Mouse (Mus musculus) Patski (cell line): ENCODE results near the gene Cbfa2t3. TPM values are rescaled to one million over a fixed set of nuclear protein-coding genes. Genes with fewer than 3 reads are reported as not detected.

Source experiments
- ATAC-seq: fragments of 100-300 bp; one replicate; pipeline ENCODE4 v1.8.0; 2021
- CTCF ChIA-PET: fragments of 350-600 bp; sonication (Branson Sonifier 250); formaldehyde crosslinking; loops from one replicate; lab custom pipeline; 2022; ENCODE audit warnings: inconsistent platforms; lab: Charles Lee
- POLR2A ChIA-PET: fragments of 350-600 bp; sonication (Branson Sonifier 250); formaldehyde crosslinking; loops from one replicate; lab custom pipeline; 2022; ENCODE audit warnings: antibody characterized with exemption, inconsistent platforms; lab: Charles Lee
- DNase-seq: peaks from one replicate; pipeline ENCODE4 v3.0.0-alpha.2; 2011; ENCODE audit warnings: low read depth, low spot score
- H3K27me3 ChIP-seq: fragments of 371-371 bp; one replicate; pipeline ENCODE4 v1.5.1; 2021
- CTCF ChIP-seq: fragments of 100-300 bp; IDR thresholded peaks from one replicate; pipeline ENCODE4 v1.5.1; 2021
- in situ Hi-C: fragments of 300-500 bp; cut with MboI; formaldehyde crosslinking; loops from 3 replicates; pipeline ENCODE4 v1.11.1; 2018; ENCODE audit warnings: low pct_unique_long_range_greater_than_20kb, mixed read lengths
- polyA plus RNA-seq: library from polyadenylated mRNA; unstranded; gene quantifications from one replicate; pipeline ENCODE4 v1.2.3, GENCODE M21; 2021

The Cbfa2t3 gene
- polyA plus RNA-seq, 1 experiment from 2014 or later, result 0.26 TPM

- ATAC-seq (no peak), DNase-seq (no peak)
- ChIA-PET CTCF (no interaction called here), POLR2A (interaction anchor here (0.7 kb wide), 1 partner anchor 57 kb away, joined by 3 read pairs; no protein-coding TSS in a partner anchor)
- TF ChIP-seq CTCF, result no peak
- in situ Hi-C loops, result no loop called here
- H3K27me3 ChIP-seq, result peaks cover 70% of the 10 kb centered on the region
Measured at GRCm38 (mm10) chr8:122702957-122703356, 4.0 kb upstream of the Cbfa2t3 start.

DNA sequence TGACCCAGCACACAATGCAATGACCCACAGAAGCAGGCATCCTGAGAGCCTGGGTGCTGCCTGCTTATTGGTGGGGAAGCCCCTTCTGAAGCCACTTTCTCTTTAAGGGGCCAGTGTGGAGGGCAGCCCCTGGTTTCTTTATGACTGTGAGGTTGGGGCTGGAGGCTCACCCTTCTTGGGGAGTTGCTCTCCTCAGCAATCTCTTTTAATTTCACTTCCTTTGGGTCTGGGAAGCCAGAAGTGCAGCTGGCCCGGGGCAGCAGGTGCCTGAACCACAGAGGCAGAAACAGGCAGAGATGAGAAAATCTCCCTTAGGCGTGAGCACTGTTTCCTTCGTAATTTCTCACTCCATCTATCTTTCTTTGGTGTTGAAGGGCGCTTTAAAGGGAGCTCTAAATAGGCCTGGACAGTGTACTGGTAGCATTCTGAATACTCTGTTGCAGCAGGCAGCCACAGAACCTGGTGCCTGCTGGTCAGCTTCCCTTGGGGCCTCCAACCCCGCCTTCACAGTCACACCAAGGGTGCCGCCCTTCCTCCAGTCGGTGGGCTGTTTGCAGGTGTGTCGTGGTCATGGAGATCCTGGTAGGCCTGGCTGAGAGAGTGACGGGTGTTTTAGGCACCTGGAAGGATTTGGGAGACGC lies 3.5 kb upstream of the Cbfa2t3 start:
- TF ChIP-seq CTCF, result no peak
- H3K27me3 ChIP-seq, result peaks cover 71% of the 10 kb centered on the region
- POLR2A ChIA-PET, result interaction anchor here (0.7 kb wide), 1 partner anchor 57 kb away, joined by 3 read pairs; no protein-coding TSS in a partner anchor
- in situ Hi-C loops, result no loop called here
- no peak for ATAC-seq
- CTCF ChIA-PET, result no interaction called here
- no peak for DNase-seq

- CTCF ChIA-PET, result no interaction called here
- no peak for DNase-seq
- no peak for TF ChIP-seq CTCF
- in situ Hi-C loops, result no loop called here
- ATAC-seq, result no peak
- POLR2A ChIA-PET, result no interaction called here
- peaks cover 65% of the 10 kb centered on the region for H3K27me3 ChIP-seq
Measured at GRCm38 (mm10) chr8:122701441-122702185, 2.7 kb upstream of the Cbfa2t3 start.

GRCm38 (mm10) chr8:122700628-122701027 lies 1.7 kb upstream of the Cbfa2t3 start:
- no peak for ATAC-seq
- DNase-seq, result no peak
- in situ Hi-C loops, result no loop called here
- POLR2A ChIA-PET, result no interaction called here
- no peak for TF ChIP-seq CTCF
- CTCF ChIA-PET, result no interaction called here
- H3K27me3 ChIP-seq, result peaks cover 59% of the 10 kb centered on the region

- no peak for ATAC-seq
- DNase-seq, result no peak
Measured at GRCm38 (mm10) chr8:122698254-122698768, 598 bp downstream of the Cbfa2t3 start.

DNA sequence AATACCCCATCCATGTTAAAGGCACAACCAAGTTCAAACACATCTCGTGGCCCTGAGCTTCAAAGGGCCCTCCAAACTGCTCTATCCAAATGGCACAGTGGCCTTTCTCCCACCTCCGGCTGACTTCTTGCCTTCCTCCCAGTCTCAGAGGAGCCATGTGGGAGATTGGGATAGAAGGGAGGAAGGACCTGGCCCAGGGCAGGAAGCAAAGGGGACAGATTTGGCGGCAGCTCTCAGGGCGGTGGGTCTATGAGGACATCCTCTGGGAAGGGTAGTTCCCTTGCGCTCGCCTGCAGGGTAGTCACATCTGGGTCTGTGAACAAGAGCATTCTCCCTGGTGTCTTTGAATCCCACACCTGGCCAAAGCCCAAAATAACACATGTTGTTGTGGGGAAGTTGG lies 1.3 kb downstream of the Cbfa2t3 start:
- in situ Hi-C loops, result no loop called here
- ChIA-PET POLR2A (no interaction called here), CTCF (no interaction called here)
- DNase-seq, result no peak
- TF ChIP-seq CTCF, result no peak
- peaks cover 59% of the 10 kb centered on the region for H3K27me3 ChIP-seq
- ATAC-seq, result no peak

More at GRCm38 (mm10) chr8:122698254-122698768, 598 bp downstream of the Cbfa2t3 start:
- peaks cover 59% of the 10 kb centered on the region for H3K27me3 ChIP-seq
- no peak for TF ChIP-seq CTCF
- in situ Hi-C loops, result no loop called here
- CTCF ChIA-PET, result no interaction called here
- POLR2A ChIA-PET, result interaction anchor here (0.7 kb wide), 1 partner anchor 476 kb away, joined by 3 read pairs; no protein-coding TSS in a partner anchor

- in situ Hi-C loops, result no loop called here
- ATAC-seq, result no peak
- no peak for TF ChIP-seq CTCF
- H3K27me3 ChIP-seq, result peaks cover 59% of the 10 kb centered on the region
- DNase-seq, result no peak
- ChIA-PET POLR2A (no interaction called here), CTCF (no interaction called here)
Measured at GRCm38 (mm10) chr8:122697181-122697581, 1.7 kb downstream of the Cbfa2t3 start.

DNA sequence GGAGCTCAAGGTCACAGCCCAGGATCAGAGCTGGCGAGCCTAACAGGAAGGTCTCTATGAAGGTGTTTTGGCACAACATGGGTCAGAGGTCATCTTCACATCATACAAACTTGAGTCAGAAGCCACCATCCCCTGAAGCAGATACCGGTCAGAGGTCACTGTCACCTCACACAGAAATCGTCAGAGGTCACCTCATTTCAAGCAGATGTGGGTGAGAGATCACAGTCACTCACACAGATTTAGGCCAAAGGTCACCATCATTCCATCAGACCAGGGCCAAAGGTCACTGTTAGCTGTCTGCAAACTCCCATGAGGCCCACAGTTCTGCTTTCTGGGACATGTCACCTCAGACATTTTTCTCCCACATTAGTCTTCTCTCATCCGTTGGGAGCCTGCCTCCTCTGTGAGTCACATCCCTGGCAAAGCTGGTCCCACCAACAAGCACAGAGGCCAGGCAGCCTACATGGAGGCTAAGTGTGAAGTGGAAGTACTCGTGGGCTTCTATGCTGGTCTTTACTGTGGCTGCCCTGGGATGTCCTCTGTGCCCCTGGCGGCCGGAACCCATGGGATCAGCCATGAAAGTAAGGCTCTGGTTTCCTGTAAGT lies 3.4 kb downstream of the Cbfa2t3 start:
- in situ Hi-C loops, result no loop called here
- no peak for TF ChIP-seq CTCF
- DNase-seq (no peak), ATAC-seq (no peak)
- POLR2A ChIA-PET, result no interaction called here
- peaks cover 52% of the 10 kb centered on the region for H3K27me3 ChIP-seq
- CTCF ChIA-PET, result no interaction called here

GRCm38 (mm10) chr8:122692152-122692551 lies 6.8 kb downstream of the Cbfa2t3 start:
- ATAC-seq (no peak), DNase-seq (no peak)
- POLR2A ChIA-PET, result interaction anchor here (0.6 kb wide), 1 partner anchor 1061 kb away, joined by 4 read pairs; no protein-coding TSS in a partner anchor
- CTCF ChIA-PET, result no interaction called here
- H3K27me3 ChIP-seq, result peaks cover 39% of the 10 kb centered on the region
- in situ Hi-C loops, result no loop called here
- TF ChIP-seq CTCF, result no peak

DNA sequence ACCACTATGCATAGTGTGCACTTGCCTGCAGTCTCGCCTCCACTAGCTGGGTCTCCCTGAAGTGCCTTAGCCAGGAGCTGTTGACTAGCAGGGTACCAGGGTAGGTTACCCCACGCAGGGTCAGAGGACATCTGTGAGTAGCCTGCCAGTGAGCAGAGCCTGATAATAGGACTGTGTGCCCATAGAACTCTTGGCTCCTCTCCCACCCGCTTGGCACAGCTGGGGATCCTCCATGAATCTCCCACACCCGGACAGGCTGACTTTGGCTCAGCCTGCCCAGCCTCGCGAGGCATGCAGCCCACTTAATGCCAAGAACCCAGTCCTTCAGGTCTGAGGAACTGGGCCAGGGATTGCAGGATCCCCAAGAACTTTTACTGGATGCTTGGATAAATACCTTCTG lies 7.9 kb downstream of the Cbfa2t3 start:
- peaks cover 50% of the 10 kb centered on the region for H3K27me3 ChIP-seq
- no peak for DNase-seq
- CTCF ChIA-PET, result no interaction called here
- POLR2A ChIA-PET, result no interaction called here
- no peak for TF ChIP-seq CTCF
- in situ Hi-C loops, result no loop called here
- no peak for ATAC-seq
